Mouse (Mus musculus) embryonic facial prominence, embryonic 13.5 days (tissue): Measurements from ENCODE around the gene Med18. TPM values are rescaled to one million over a fixed set of nuclear protein-coding genes. Genes with fewer than 3 reads are reported as not detected.

Experiments used
- ATAC-seq: fragments of 200-750 bp; cut with Nextera tagmentation; 2 replicates; pipeline ENCODE4 v1.8.0; 2017; ENCODE audit warnings: low read depth; ENCODE audit not compliant: insufficient number of reproducible peaks, insufficient read depth, low FRiP score, low TSS enrichment
- H3K27ac ChIP-seq: fragments of 300-500 bp; sonication (generic); 2 replicates; pipeline ENCODE4 v1.5.1; 2015; ENCODE audit warnings: moderate library complexity, mild to moderate bottlenecking, inconsistent platforms
- H3K27me3 ChIP-seq: fragments of 300-500 bp; sonication (generic); 2 replicates; pipeline ENCODE4 v1.6.1; 2015; ENCODE audit warnings: mild to moderate bottlenecking, inconsistent platforms
- H3K36me3 ChIP-seq: fragments of 300-500 bp; sonication (generic); 2 replicates; pipeline ENCODE4 v1.6.1; 2015; ENCODE audit warnings: mild to moderate bottlenecking, inconsistent platforms
- H3K4me1 ChIP-seq: fragments of 300-500 bp; sonication (generic); 2 replicates; pipeline ENCODE4 v1.6.1; 2015; ENCODE audit warnings: inconsistent platforms
- H3K4me2 ChIP-seq: fragments of 300-500 bp; sonication (generic); 2 replicates; pipeline ENCODE4 v1.6.1; 2015; ENCODE audit warnings: moderate library complexity, mild to moderate bottlenecking, inconsistent platforms
- H3K4me3 ChIP-seq: fragments of 300-500 bp; sonication (generic); 2 replicates; pipeline ENCODE4 v1.5.1; 2015; ENCODE audit warnings: mild to moderate bottlenecking, inconsistent platforms
- H3K9ac ChIP-seq: fragments of 300-500 bp; sonication (generic); 2 replicates; pipeline ENCODE4 v1.6.1; 2015; ENCODE audit warnings: mild to moderate bottlenecking, inconsistent platforms
- H3K9me3 ChIP-seq: fragments of 300-500 bp; sonication (generic); 2 replicates; pipeline ENCODE4 v1.6.1; 2016; ENCODE audit warnings: inconsistent platforms
- WGBS: fragments of 180-500 bp; shearing (Covaris S2); methylation state at CpG from one replicate; pipeline ENCODE4 v1.1.7; 2015; ENCODE audit warnings: mixed read lengths; 5-methylcytosine and 5-hydroxymethylcytosine counted together
- polyA plus RNA-seq: library from polyadenylated mRNA; unstranded; fragments of >200 nt; fragmentation: Nextera tagmentation; extraction: Ambion mirVana; gene quantifications from 2 replicates; pipeline ENCODE4 v1.2.1, GENCODE M21; 2015

The Med18 gene
- 28.7 and 36.4 TPM in 2 replicates for polyA plus RNA-seq

- peak within 1 kb of the TSS; percentile 86 for H3K9ac ChIP-seq
- WGBS, result under 1% methylated on average over 44 of the region's 44 CpGs
- H3K9me3 ChIP-seq, result no peaks in the 10 kb centered on the region
- H3K4me2 ChIP-seq, result peak within 1 kb of the TSS; percentile 79
- peaks cover 13% of the 10 kb centered on the region for H3K4me1 ChIP-seq
- peaks cover 27% of the 10 kb centered on the region for H3K36me3 ChIP-seq
- peak within 1 kb of the TSS; percentile 71 for H3K27ac ChIP-seq
- ATAC-seq, result peak; percentile 85
- peak within 1 kb of the TSS; percentile 71 for H3K4me3 ChIP-seq
- no peaks in the 10 kb centered on the region for H3K27me3 ChIP-seq
These were observed at the start of gene Med18 for GRCm38 (mm10) chr4:132463430-132464254. TSS of gene Med18 (minus strand) at chr4:132463921.

- Histone ChIP-seq H3K9ac (no peak overlapping the region), H3K4me3 (no peak overlapping the region), H3K27me3 (no peaks in the 10 kb centered on the region), H3K4me1 (peaks cover 28% of the 10 kb centered on the region), H3K4me2 (no peak overlapping the region), H3K9me3 (no peaks in the 10 kb centered on the region), H3K36me3 (no peaks in the 10 kb centered on the region), H3K27ac (no peak overlapping the region)
- 75% methylated on average over 3 of the region's 3 CpGs for WGBS
- no peak for ATAC-seq
These were observed 48.4 kb upstream of the Med18 start for GRCm38 (mm10) chr4:132512080-132512479.

GRCm38 (mm10) chr4:132510352-132510798, 46.7 kb upstream of the Med18 start, which contains the start of gene Sesn2:
TSS of gene Sesn2 (minus strand) at chr4:132510501.
- Histone ChIP-seq H3K4me3 (peak within 1 kb of the TSS; percentile 84), H3K36me3 (no peaks in the 10 kb centered on the region), H3K27me3 (no peaks in the 10 kb centered on the region), H3K4me1 (peaks cover 29% of the 10 kb centered on the region), H3K9me3 (no peaks in the 10 kb centered on the region), H3K27ac (peak within 1 kb of the TSS; percentile 79), H3K9ac (peak within 1 kb of the TSS; percentile 77), H3K4me2 (peak within 1 kb of the TSS; percentile 87)
- ATAC-seq, result peak; percentile 87
- WGBS, result under 1% methylated on average over 32 of the region's 32 CpGs

- WGBS, result 0% methylated on average over 51 of the region's 52 CpGs
These were observed 46.0 kb upstream of the Med18 start for GRCm38 (mm10) chr4:132509621-132510296.

GRCm38 (mm10) chr4:132507210-132507609, 43.5 kb upstream of the Med18 start:
- no peak overlapping the region for H3K4me2 ChIP-seq
- no peaks in the 10 kb centered on the region for H3K9me3 ChIP-seq
- H3K27me3 ChIP-seq, result no peaks in the 10 kb centered on the region
- no peak overlapping the region for H3K27ac ChIP-seq
- no peak overlapping the region for H3K4me3 ChIP-seq
- peaks cover 19% of the 10 kb centered on the region for H3K4me1 ChIP-seq
- 33% methylated on average over 2 of the region's 2 CpGs for WGBS
- ATAC-seq, result no peak
- no peaks in the 10 kb centered on the region for H3K36me3 ChIP-seq
- H3K9ac ChIP-seq, result no peak overlapping the region

More at GRCm38 (mm10) chr4:132509621-132510296, 46.0 kb upstream of the Med18 start:
- peak overlapping the region; percentile 79 for H3K27ac ChIP-seq
- H3K4me1 ChIP-seq, result peaks cover 29% of the 10 kb centered on the region
- ATAC-seq, result peak; percentile 78
- no peaks in the 10 kb centered on the region for H3K27me3 ChIP-seq
- no peaks in the 10 kb centered on the region for H3K36me3 ChIP-seq
- H3K9me3 ChIP-seq, result no peaks in the 10 kb centered on the region
- H3K4me2 ChIP-seq, result peak overlapping the region; percentile 87
- peak overlapping the region; percentile 84 for H3K4me3 ChIP-seq
- H3K9ac ChIP-seq, result peak overlapping the region; percentile 77

- Histone ChIP-seq H3K4me1 (peaks cover 19% of the 10 kb centered on the region), H3K4me2 (no peak overlapping the region), H3K27ac (no peak overlapping the region), H3K9me3 (no peaks in the 10 kb centered on the region), H3K27me3 (no peaks in the 10 kb centered on the region), H3K36me3 (no peaks in the 10 kb centered on the region), H3K4me3 (no peak overlapping the region), H3K9ac (no peak overlapping the region)
- 80% methylated on average over 6 of the region's 6 CpGs for WGBS
- ATAC-seq, result no peak
These were observed 42.5 kb upstream of the Med18 start for GRCm38 (mm10) chr4:132506250-132506649.

- no peaks in the 10 kb centered on the region for H3K27me3 ChIP-seq
- WGBS, result 40% methylated on average over 10 of the region's 10 CpGs
- peaks cover 18% of the 10 kb centered on the region for H3K4me1 ChIP-seq
- no peak for ATAC-seq
- no peak overlapping the region for H3K4me2 ChIP-seq
- H3K27ac ChIP-seq, result no peak overlapping the region
- no peak overlapping the region for H3K4me3 ChIP-seq
- H3K36me3 ChIP-seq, result no peaks in the 10 kb centered on the region
- no peaks in the 10 kb centered on the region for H3K9me3 ChIP-seq
- H3K9ac ChIP-seq, result no peak overlapping the region
These were observed 42.1 kb upstream of the Med18 start for GRCm38 (mm10) chr4:132505800-132506199.

GRCm38 (mm10) chr4:132505034-132505738, 41.5 kb upstream of the Med18 start:
- Histone ChIP-seq H3K36me3 (no peaks in the 10 kb centered on the region), H3K27me3 (no peaks in the 10 kb centered on the region), H3K27ac (no peak overlapping the region), H3K4me3 (no peak overlapping the region), H3K4me2 (no peak overlapping the region), H3K9me3 (no peaks in the 10 kb centered on the region), H3K4me1 (peaks cover 15% of the 10 kb centered on the region), H3K9ac (no peak overlapping the region)
- ATAC-seq, result no peak
- 62% methylated on average over 6 of the region's 6 CpGs for WGBS

GRCm38 (mm10) chr4:132503344-132503743, 39.6 kb upstream of the Med18 start:
- Histone ChIP-seq H3K4me3 (no peak overlapping the region), H3K4me2 (no peak overlapping the region)
- 82% methylated on average over 11 of the region's 11 CpGs for WGBS

GRCm38 (mm10) chr4:132501639-132502038, 37.9 kb upstream of the Med18 start:
- no peaks in the 10 kb centered on the region for H3K4me1 ChIP-seq
- H3K27me3 ChIP-seq, result no peaks in the 10 kb centered on the region
- no peak for ATAC-seq
- H3K9ac ChIP-seq, result no peak overlapping the region
- no peak overlapping the region for H3K4me3 ChIP-seq
- 95% methylated on average over 6 of the region's 6 CpGs for WGBS
- H3K36me3 ChIP-seq, result peaks cover 28% of the 10 kb centered on the region
- no peak overlapping the region for H3K27ac ChIP-seq
- no peak overlapping the region for H3K4me2 ChIP-seq
- H3K9me3 ChIP-seq, result no peaks in the 10 kb centered on the region

More at GRCm38 (mm10) chr4:132503344-132503743, 39.6 kb upstream of the Med18 start:
- no peaks in the 10 kb centered on the region for H3K27me3 ChIP-seq
- no peaks in the 10 kb centered on the region for H3K9me3 ChIP-seq
- ATAC-seq, result no peak
- H3K36me3 ChIP-seq, result peaks cover 14% of the 10 kb centered on the region
- H3K4me1 ChIP-seq, result peaks cover 7% of the 10 kb centered on the region; the same call in 1 of the 2 replicates
- H3K9ac ChIP-seq, result no peak overlapping the region
- no peak overlapping the region for H3K27ac ChIP-seq

GRCm38 (mm10) chr4:132494271-132494918, 30.7 kb upstream of the Med18 start:
- Histone ChIP-seq H3K27ac (no peak overlapping the region), H3K36me3 (peaks cover 57% of the 10 kb centered on the region), H3K27me3 (no peaks in the 10 kb centered on the region), H3K4me2 (no peak overlapping the region), H3K4me1 (no peaks in the 10 kb centered on the region), H3K9ac (no peak overlapping the region), H3K9me3 (no peaks in the 10 kb centered on the region), H3K4me3 (no peak overlapping the region)
- WGBS, result 91% methylated on average over 20 of the region's 20 CpGs
- no peak for ATAC-seq
